Mouse (Mus musculus): ENCODE measurements at regions not wholly inside any gene's neighbourhood (a gene's known extent, or its start where the extent isn't known, plus 50 kb on each side); places are given as distances from the start of the nearest gene placed in this dataset.

- TF ChIP-seq CTCF (IDR thresholded peaks at IDR 0.05; ENCODE audit: low read depth): no peak
- TF ChIP-seq EP300 (IDR thresholded peaks at IDR 0.05; ENCODE audit: low read depth): no peak
Observed at GRCm38 (mm10) chr4:64175938-64176337, 129.1 kb upstream of the Tnc start.

Data from liver, postnatal 0 days (tissue).